Mouse (Mus musculus) layer of hippocampus, adult 9-11 months (tissue): ENCODE measurements around the gene Dmgdh.

Experiments used
- DNase-seq: peaks from one replicate; pipeline ENCODE4 v3.0.0; 2022

Gene Dmgdh

DNA sequence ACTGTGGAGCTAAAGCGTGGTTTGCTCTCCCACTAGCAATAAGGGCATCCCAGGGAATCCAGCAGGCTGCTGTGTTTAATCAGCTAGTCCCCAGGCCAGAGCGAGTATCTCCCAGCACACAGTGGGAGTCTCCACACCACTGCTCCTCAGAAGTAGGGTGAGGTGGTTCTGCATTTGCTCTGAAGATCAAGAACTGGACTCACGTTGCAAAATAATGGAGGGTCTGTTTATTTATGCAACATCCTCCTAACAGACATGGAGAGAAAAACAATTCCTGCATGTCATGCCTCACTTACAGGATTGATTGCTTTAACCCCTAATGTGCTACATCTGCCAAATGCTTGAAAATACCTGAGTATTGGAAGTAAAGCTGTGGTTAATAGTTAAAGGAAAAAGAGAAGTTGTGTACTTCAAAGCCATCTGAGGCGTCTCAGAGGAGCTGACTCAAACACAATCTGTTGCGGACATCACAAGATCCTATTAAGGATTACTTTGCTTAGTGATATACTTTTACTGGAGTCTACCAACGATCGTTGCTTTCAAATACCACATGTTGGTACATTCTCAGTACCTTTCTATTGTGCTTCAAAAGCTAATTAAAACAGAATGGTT, 99.6 kb downstream of the Dmgdh start:
- no peak for DNase-seq

DNA sequence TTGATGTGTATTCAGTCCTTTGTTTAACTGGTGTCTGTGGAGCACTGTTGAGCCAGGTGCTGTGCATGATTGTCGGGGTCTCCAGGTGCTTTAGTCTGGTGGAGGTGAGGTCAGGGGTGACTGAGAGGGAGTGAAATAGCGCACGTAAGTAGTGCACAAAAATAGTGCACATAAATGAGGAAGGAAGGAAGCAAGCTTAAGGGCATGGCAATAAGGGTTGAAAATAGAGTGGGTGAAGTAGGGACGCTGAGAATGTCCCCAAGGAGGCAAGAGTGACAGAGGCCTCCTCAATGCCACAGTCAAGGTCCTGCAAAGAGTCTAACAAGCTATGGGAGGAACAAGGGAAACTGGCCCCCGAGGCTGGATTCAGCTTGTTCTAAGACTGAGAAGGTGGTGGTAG, 108.6 kb downstream of the Dmgdh start:
- DNase-seq, result no peak

DNA sequence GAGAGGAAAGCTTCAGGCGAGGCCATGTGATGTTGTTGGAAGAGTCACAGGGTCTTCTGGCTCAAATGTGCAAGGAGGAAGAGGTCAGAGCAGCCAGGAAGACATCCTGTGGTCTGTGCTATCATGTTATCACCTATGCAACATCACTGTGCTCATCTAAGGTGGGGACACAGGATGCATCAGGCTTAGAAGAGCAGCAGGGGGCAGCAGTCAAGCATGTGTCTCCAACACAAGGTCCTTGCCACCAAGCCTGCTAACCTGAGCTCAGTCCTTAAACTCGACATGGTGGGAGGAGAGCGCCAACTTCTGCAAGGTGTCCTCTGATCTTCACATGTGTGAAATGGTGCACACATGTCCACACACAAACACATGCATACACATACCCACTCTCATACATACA, 111.1 kb downstream of the Dmgdh start:
- DNase-seq, result peak; percentile 44

DNA sequence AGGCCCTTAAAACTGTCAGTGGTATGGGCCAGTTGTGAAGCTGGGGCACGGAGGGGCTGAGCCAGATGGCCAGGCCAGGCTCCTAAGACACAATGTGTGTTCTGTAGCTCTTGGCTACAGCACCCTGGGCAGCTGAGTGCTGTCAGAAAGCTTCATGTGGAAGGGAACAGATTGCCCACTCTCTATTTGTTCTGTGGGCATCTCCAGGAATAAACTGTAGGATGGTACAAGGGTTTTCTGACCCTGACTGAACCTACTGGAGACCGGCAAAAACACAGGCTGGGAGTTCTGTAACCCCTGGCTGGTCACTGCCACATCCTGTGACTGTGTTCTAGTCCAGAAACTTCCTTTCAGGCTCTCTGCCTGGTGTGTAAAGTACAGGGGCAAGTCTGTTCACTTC, 111.8 kb downstream of the Dmgdh start:
- peak; percentile 56 for DNase-seq

DNA sequence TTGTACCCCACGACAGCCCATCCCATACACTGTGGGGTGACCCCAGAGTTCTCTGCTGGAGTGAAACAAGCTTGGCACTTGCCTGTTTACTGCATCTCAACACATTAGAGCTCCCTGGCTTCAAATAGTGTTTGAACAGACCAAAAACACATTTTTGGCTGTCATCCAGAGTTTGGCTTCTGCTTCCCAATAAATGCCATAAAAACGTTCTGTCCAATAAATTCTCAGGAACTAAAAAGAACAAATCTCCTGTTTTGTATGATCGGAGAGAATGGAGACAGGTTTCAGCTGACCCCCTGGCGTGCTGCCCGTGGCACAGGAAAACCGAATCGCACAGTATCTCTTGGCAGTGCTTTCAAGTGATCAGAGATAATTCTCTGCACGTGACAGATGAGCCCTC, 113.4 kb downstream of the Dmgdh start:
- DNase-seq, result peak; percentile 70

DNA sequence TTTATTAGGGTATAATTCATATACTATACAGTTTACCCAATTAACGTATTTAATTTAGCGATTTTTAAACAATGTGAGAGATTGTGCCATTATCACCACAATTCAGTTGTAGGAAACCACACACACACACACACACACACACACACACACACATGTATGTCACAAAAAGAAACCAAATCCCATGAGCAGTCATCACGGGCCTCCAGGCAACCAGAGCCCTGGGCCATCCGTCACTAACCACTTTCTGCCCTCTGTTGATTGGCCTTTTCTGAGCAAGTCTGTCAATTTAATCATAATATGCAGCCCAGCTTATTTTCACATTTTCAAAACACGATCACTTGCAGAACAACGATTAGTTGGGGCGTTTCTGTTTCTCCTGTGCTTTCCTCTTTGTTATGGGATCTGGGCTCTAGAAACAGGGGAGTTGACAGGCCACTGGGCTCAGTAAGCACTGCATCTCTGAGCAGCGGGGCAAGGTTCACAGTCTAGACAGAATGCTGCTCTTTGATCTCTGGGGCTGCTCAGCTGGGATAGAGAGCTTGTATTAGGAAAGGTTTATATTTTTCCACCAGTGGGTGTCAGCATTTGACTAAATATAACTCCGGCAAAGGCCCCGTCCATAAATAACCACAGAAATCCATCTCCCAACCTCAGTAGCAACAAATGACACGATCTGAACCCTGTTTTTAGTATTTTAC, 118.9 kb downstream of the Dmgdh start:
- peak; percentile 57 for DNase-seq

DNA sequence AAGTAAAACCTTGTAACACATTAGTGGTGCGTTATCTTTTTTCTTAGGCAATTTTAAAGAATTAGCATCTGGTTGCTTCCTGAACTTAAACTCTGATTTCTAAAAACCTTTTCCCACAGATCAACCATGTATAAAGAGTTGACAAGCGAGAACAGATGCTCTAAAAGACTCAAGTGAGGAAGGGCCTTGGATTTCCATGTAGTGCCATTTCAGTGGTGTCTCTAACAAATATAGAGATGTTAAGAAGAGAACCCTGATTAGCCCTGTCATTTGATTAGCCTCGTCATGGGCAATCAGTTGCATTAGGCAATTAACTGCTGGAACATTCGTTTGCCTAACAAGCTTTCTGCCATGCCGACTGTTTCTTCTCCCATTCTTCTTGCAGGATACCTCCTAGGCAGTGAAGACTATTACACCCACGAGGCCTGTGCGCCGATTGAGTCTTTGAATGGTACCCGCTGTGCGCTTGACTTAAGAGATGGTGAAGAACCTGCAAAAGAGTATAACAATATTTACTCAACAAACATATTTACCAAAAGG, 119.5 kb downstream of the Dmgdh start:
- DNase-seq, result no peak

DNA sequence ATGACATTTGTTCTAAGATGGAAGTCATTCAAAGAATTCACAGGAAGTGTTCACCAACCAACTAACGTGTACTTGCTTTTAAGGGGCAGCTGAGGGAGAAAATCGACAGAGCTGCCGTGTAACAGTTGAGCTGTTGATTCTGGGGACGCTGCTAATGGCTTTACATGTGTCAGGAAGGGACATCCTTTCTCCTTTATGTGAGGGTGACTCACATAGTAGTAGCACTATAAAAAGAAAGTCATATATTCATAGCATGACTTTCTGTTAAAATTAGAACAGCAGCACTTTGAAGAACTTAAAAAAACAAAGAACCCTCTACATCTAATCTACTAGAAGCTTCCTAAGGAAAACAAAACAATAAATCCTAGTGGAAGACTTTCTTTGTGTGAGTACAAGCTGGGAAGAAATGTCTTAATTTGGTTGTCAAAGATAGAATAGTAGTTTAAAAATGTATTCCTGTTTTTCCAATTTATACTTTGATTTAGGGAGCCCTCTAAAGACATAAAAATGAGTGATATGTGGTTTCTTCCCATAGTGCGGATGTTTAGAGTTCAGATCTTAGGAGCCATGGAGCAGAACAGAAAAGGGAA, 122.9 kb downstream of the Dmgdh start:
- DNase-seq, result no peak
